Mouse (Mus musculus): ENCODE data around the gene Thsd4. TPM values are rescaled to one million over a fixed set of nuclear protein-coding genes. Genes with fewer than 3 reads are reported as not detected.
"Not testable (repeated sequence)": the region's sequence is repeated elsewhere in the genome, so short reads cannot be mapped to it uniquely, and the experiment has no call there.

Thsd4 gene
- polyA plus RNA-seq, 1 experiment from 2014 or later, result 30.5 TPM

- H3K4me3 ChIP-seq, result no peak overlapping the region
- H3K9ac ChIP-seq, result no peak overlapping the region
- no peak overlapping the region for H3K27ac ChIP-seq
- H3K4me1 ChIP-seq, result peaks cover 28% of the 10 kb centered on the region
- H3K4me2 ChIP-seq (replicated peaks), result no peak overlapping the region
- no peaks in the 10 kb centered on the region for H3K36me3 ChIP-seq
- no peaks in the 10 kb centered on the region for H3K9me3 ChIP-seq
- 89% methylated on average over 6 of the region's 6 CpGs for WGBS
- ATAC-seq (ENCODE audit: low FRiP score, low read depth), result no peak
- no peaks in the 10 kb centered on the region for H3K27me3 ChIP-seq
Observed at GRCm38 (mm10) chr9:60182371-60182770, 339.5 kb downstream of the Thsd4 start.

GRCm38 (mm10) chr9:60180936-60181335 lies 340.9 kb downstream of the Thsd4 start:
- no peaks in the 10 kb centered on the region for H3K36me3 ChIP-seq
- no peak overlapping the region for H3K9ac ChIP-seq
- no peak for ATAC-seq (ENCODE audit: low FRiP score, low read depth)
- 88% methylated on average over 3 of the region's 3 CpGs for WGBS
- H3K27ac ChIP-seq, result no peak overlapping the region
- H3K4me3 ChIP-seq, result no peak overlapping the region
- peaks cover 28% of the 10 kb centered on the region for H3K4me1 ChIP-seq
- H3K9me3 ChIP-seq, result no peaks in the 10 kb centered on the region
- H3K27me3 ChIP-seq, result no peaks in the 10 kb centered on the region
- no peak overlapping the region for H3K4me2 ChIP-seq (replicated peaks)

- no peak for ATAC-seq (ENCODE audit: low FRiP score, low read depth)
- H3K36me3 ChIP-seq, result no peaks in the 10 kb centered on the region
Observed at GRCm38 (mm10) chr9:60180114-60180513, 341.7 kb downstream of the Thsd4 start.

GRCm38 (mm10) chr9:60176311-60176710 lies 345.5 kb downstream of the Thsd4 start:
- H3K27ac ChIP-seq, result no peak overlapping the region
- no peak overlapping the region for H3K9ac ChIP-seq
- no peaks in the 10 kb centered on the region for H3K27me3 ChIP-seq
- H3K9me3 ChIP-seq, result no peaks in the 10 kb centered on the region
- H3K36me3 ChIP-seq, result no peaks in the 10 kb centered on the region
- H3K4me3 ChIP-seq, result no peak overlapping the region
- H3K4me1 ChIP-seq, result peaks cover 29% of the 10 kb centered on the region
- H3K4me2 ChIP-seq (replicated peaks), result no peak overlapping the region
- WGBS, result 86% methylated on average over 3 of the region's 3 CpGs
- ATAC-seq (ENCODE audit: low FRiP score, low read depth), result no peak

More at GRCm38 (mm10) chr9:60180114-60180513, 341.7 kb downstream of the Thsd4 start:
- no peak overlapping the region for H3K4me3 ChIP-seq
- no peaks in the 10 kb centered on the region for H3K27me3 ChIP-seq
- H3K9ac ChIP-seq, result no peak overlapping the region
- H3K27ac ChIP-seq, result no peak overlapping the region
- no peaks in the 10 kb centered on the region for H3K9me3 ChIP-seq
- no peak overlapping the region for H3K4me2 ChIP-seq (replicated peaks)
- 42% methylated on average over 6 of the region's 6 CpGs for WGBS
- peaks cover 28% of the 10 kb centered on the region for H3K4me1 ChIP-seq

GRCm38 (mm10) chr9:60172459-60173060 lies 349.3 kb downstream of the Thsd4 start:
- H3K27me3 ChIP-seq; H3K9me3 ChIP-seq; H3K4me2 ChIP-seq (replicated peaks); H3K9ac ChIP-seq; H3K36me3 ChIP-seq; H3K4me3 ChIP-seq: not testable (repeated sequence)
- Histone ChIP-seq H3K27ac (peak overlapping the region; percentile 59; the same call in 1 of the 2 replicates), H3K4me1 (peaks cover 23% of the 10 kb centered on the region)
- 12% methylated on average over 9 of the region's 9 CpGs for WGBS
- ATAC-seq (ENCODE audit: low FRiP score, low read depth), result peak; percentile 54; the same call in 1 of the 2 replicates

GRCm38 (mm10) chr9:60166990-60167389 lies 354.9 kb downstream of the Thsd4 start:
- no peak for ATAC-seq (ENCODE audit: low FRiP score, low read depth)
- Histone ChIP-seq H3K36me3 (no peaks in the 10 kb centered on the region), H3K27me3 (no peaks in the 10 kb centered on the region), H3K27ac (no peak overlapping the region), H3K9ac (no peak overlapping the region), H3K9me3 (no peaks in the 10 kb centered on the region), H3K4me1 (peaks cover 9% of the 10 kb centered on the region), H3K4me2 (replicated peaks) (no peak overlapping the region), H3K4me3 (no peak overlapping the region)
- WGBS, result 71% methylated on average over 4 of the region's 4 CpGs

- H3K4me3 ChIP-seq, result no peak overlapping the region
- 0 out of 2 replicates have a peak, but pooled peaks have one; percentile 54 for ATAC-seq (ENCODE audit: low FRiP score, low read depth)
- H3K4me1 ChIP-seq, result peaks cover 14% of the 10 kb centered on the region
- H3K9ac ChIP-seq, result no peak overlapping the region
- H3K9me3 ChIP-seq, result no peaks in the 10 kb centered on the region
- 12% methylated on average over 5 of the region's 5 CpGs for WGBS
- H3K27me3 ChIP-seq, result no peaks in the 10 kb centered on the region
- no peaks in the 10 kb centered on the region for H3K36me3 ChIP-seq
- peak overlapping the region; percentile 9 for H3K4me2 ChIP-seq (replicated peaks)
- peak overlapping the region; percentile 70 for H3K27ac ChIP-seq
Observed at GRCm38 (mm10) chr9:60160855-60161254, 361.0 kb downstream of the Thsd4 start.

- no peaks in the 10 kb centered on the region for H3K9me3 ChIP-seq
- H3K9ac ChIP-seq, result no peak overlapping the region
- H3K4me1 ChIP-seq, result peaks cover 14% of the 10 kb centered on the region
- H3K27me3 ChIP-seq, result no peaks in the 10 kb centered on the region
- H3K36me3 ChIP-seq, result no peaks in the 10 kb centered on the region
- no peak overlapping the region; the same call in 1 of the 2 replicates for H3K27ac ChIP-seq
- ATAC-seq (ENCODE audit: low FRiP score, low read depth), result no peak
- WGBS, result 79% methylated on average over 7 of the region's 7 CpGs
- H3K4me3 ChIP-seq, result no peak overlapping the region
- H3K4me2 ChIP-seq (replicated peaks), result no peak overlapping the region
Observed at GRCm38 (mm10) chr9:60160194-60160593, 361.7 kb downstream of the Thsd4 start.

GRCm38 (mm10) chr9:60152990-60153389 lies 368.9 kb downstream of the Thsd4 start:
- Histone ChIP-seq H3K4me2 (replicated peaks) (no peak overlapping the region), H3K27ac (no peak overlapping the region), H3K4me3 (no peak overlapping the region), H3K9me3 (no peaks in the 10 kb centered on the region), H3K36me3 (no peaks in the 10 kb centered on the region), H3K9ac (no peak overlapping the region), H3K4me1 (0 out of 2 replicates have a peak, but pooled peaks cover 5% of the 10 kb centered on the region), H3K27me3 (no peaks in the 10 kb centered on the region)
- ATAC-seq (ENCODE audit: low FRiP score, low read depth), result no peak
- 78% methylated on average over 1 of the region's 1 CpGs for WGBS

GRCm38 (mm10) chr9:60151897-60152627 lies 369.8 kb downstream of the Thsd4 start:
- ATAC-seq (ENCODE audit: low FRiP score, low read depth), result no peak
- WGBS, result 90% methylated on average over 11 of the region's 11 CpGs

GRCm38 (mm10) chr9:60150511-60150910 lies 371.3 kb downstream of the Thsd4 start:
- Histone ChIP-seq H3K4me3 (no peak overlapping the region), H3K9me3 (no peaks in the 10 kb centered on the region), H3K27me3 (0 out of 2 replicates have a peak, but pooled peaks cover 3% of the 10 kb centered on the region), H3K27ac (no peak overlapping the region), H3K4me1 (peaks cover 10% of the 10 kb centered on the region), H3K36me3 (no peaks in the 10 kb centered on the region), H3K4me2 (replicated peaks) (no peak overlapping the region), H3K9ac (no peak overlapping the region)
- ATAC-seq (ENCODE audit: low FRiP score, low read depth), result no peak
- WGBS, result 82% methylated on average over 1 of the region's 1 CpGs

More at GRCm38 (mm10) chr9:60151897-60152627, 369.8 kb downstream of the Thsd4 start:
- Histone ChIP-seq H3K9me3 (no peaks in the 10 kb centered on the region), H3K4me2 (replicated peaks) (no peak overlapping the region), H3K27me3 (0 out of 2 replicates have a peak, but pooled peaks cover under 1% of the 10 kb centered on the region), H3K4me3 (no peak overlapping the region), H3K36me3 (no peaks in the 10 kb centered on the region), H3K27ac (no peak overlapping the region), H3K9ac (no peak overlapping the region), H3K4me1 (peaks cover 10% of the 10 kb centered on the region)

- Histone ChIP-seq H3K9me3 (no peaks in the 10 kb centered on the region), H3K27me3 (0 out of 2 replicates have a peak, but pooled peaks cover 3% of the 10 kb centered on the region), H3K27ac (no peak overlapping the region), H3K4me2 (replicated peaks) (no peak overlapping the region), H3K4me1 (peaks cover 10% of the 10 kb centered on the region), H3K4me3 (no peak overlapping the region), H3K36me3 (no peaks in the 10 kb centered on the region), H3K9ac (no peak overlapping the region)
- ATAC-seq (ENCODE audit: low FRiP score, low read depth), result no peak
- WGBS, result 44% methylated on average over 7 of the region's 7 CpGs
Observed at GRCm38 (mm10) chr9:60148988-60149387, 372.9 kb downstream of the Thsd4 start.
